Mouse (Mus musculus) gastrocnemius, postnatal 36 days (tissue): Measurements from ENCODE around the gene Cmtm3. TPM values are rescaled to one million over a fixed set of nuclear protein-coding genes. Genes with fewer than 3 reads are reported as not detected.
A peak's percentile ranks its signal among the peaks of the same experiment; 100 is the strongest.
"Not testable (repeated sequence)": the region's sequence is repeated elsewhere in the genome, so short reads cannot be mapped to it uniquely, and the experiment has no call there.

Experiments used
- DNase-seq, 2 experiments: peaks; one replicate each; pipeline ENCODE4 v3.0.0; 2022
- intact Hi-C: fragments of 180-260 bp; cut with DNase I; formaldehyde crosslinking; loops from one replicate; pipeline ENCODE4 v1.15.1; 2025
- long read RNA-seq, 2 experiments: library from polyadenylated mRNA; stranded (forward); transcript quantifications; one replicate each; pipeline ENCODE4 v2.0.0; 2021
- total RNA-seq, 2 experiments: library from RNA; stranded (reverse); gene quantifications; 2 replicates each; pipeline ENCODE4 v1.2.3; 2021

Gene Cmtm3
- total RNA-seq = 1 to 10 TPM; 5.1 to 5.7 TPM
- long read RNA-seq, experiment 1, partial matches to known transcripts = 0 of 2 reads
- long read RNA-seq, experiment 1, other reads (novel, unspliced or antisense) = 1 of 2 reads
- long read RNA-seq, experiment 2, partial matches to known transcripts = 0 of 5 reads
- long read RNA-seq, experiment 2, other reads (novel, unspliced or antisense) = 4 of 5 reads

- peak in 1 of 2 experiments; percentile 45 for DNase-seq
- intact Hi-C loops = no loop called here
These were observed at the start of gene Cmtm3 for GRCm38 (mm10) chr8:104339229-104339982. Gene Cmtm3, plus strand, starts transcription at chr8:104339410.

DNA sequence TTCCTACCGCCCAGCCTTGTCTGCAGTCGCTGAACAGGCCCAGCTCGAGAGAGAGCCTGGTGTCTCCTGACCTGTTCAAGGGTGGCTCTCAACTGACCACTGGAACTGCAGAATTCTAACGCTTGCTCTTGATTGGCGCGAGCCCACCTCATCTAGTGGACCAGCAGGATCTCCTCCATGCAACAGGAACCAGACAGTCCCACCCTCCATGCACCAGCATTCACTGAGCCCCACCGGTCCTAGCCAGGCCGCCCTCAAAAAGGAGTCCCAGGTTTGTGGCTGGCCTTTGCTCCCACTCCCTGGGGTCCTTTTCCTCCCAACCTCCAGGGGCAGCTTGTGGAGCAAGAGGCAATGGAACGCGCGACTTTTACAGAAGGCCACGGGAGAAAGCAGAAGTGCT is 46.1 kb upstream of the Cmtm3 start, which contains the start of gene Cmtm2a:
TSS of gene Cmtm2a (minus strand) at position 101 of the 400 bp plus-strand sequence.
- DNase-seq, intact Hi-C loops: not testable (repeated sequence)

- DNase-seq = no peak
- intact Hi-C loops = no loop called here
These were observed 44.8 kb upstream of the Cmtm3 start for GRCm38 (mm10) chr8:104294396-104294795.

DNA sequence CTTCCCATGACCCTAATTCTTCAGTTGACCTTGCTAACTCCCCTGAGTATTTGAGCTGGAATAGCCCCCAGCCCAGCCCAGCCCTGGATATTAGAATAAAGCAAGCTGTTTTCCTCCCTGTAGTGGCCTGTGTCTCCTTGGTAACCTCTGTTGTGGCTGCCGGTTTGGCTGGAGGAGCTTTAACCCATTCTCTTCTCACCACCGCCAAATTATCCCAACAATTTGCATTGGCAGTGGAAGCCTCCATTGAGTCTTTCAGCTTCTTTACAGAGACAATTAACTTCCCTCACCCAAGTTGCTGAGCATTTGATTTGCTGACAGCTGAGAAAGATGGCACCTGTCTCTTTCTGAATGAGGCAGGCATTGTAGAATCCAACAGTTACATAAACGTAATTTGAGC is 37.6 kb upstream of the Cmtm3 start:
- intact Hi-C loops, DNase-seq: not testable (repeated sequence)

- intact Hi-C loops = not testable (repeated sequence)
These were observed 36.7 kb upstream of the Cmtm3 start for GRCm38 (mm10) chr8:104302536-104302935.

DNA sequence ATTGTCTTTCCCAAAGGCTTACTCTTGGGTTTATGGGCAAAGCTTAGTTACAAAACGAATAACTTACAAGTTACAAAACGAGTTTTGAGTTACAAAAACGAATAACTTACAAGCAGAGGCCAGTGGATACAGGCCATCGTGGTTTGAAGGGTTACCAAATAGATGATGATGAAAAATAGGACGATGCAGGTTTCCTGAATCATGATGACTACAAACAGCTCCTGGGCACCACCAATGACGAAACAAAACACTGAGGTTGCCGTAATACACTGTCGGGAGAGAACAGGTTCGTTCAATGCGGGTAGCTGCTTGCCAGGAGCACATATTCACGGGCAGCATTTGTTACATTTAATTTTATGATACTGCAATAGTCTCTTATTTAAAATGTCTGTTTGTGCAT is 34.2 kb upstream of the Cmtm3 start:
- DNase-seq = no peak
- intact Hi-C loops = no loop called here

More at GRCm38 (mm10) chr8:104302536-104302935, 36.7 kb upstream of the Cmtm3 start:
- not testable (repeated sequence) for DNase-seq

DNA sequence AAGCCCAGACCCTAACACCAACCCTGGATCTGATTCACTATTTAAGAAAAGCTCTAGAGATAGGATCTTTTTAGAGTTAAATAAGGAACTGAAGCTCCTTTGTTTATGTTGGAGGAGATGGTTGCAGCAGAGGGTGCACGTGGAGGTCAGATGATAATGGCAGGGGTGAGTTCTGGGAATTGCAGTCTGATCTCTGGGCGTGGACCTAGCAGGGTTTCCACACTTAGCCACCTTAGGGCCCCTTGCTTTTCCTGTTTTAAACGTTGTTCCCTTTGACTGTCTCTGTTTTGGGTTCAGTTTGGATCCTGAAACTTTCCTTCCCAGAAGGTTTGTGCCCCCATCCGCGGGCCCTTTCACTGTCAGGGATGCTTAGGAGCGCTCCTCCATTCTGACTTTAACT is 30.9 kb upstream of the Cmtm3 start:
- DNase-seq, intact Hi-C loops: not testable (repeated sequence)

- DNase-seq = peak; percentile 61 to 68
- intact Hi-C loops = not testable (repeated sequence)
These were observed 29.6 kb upstream of the Cmtm3 start, which contains the start of the genes Gm45711 and Cmtm1 for GRCm38 (mm10) chr8:104309441-104310155. Gene Gm45711, minus strand, starts transcription at chr8:104310081. Gene Cmtm1, minus strand, starts transcription at chr8:104310145.

DNA sequence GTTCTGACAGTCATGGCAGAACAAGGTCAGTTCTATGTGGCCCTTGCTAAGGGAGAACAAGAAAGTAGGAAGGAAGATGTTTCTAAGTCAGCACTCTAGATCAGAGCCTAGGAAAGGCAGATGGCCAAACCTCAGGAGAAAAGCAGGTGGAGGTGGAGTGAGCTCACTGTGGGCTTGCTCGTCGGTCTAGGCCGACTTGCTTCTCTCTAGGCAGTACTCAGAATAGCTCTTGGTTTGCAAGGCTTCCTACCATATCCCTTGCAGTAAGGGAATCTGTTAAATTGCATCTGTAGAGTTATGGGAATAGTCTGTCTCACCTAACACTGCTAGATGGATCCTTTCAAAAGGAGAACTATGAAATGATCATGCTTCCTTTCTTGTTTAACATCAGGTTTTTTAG is 27.2 kb upstream of the Cmtm3 start:
- intact Hi-C loops, DNase-seq: not testable (repeated sequence)

DNA sequence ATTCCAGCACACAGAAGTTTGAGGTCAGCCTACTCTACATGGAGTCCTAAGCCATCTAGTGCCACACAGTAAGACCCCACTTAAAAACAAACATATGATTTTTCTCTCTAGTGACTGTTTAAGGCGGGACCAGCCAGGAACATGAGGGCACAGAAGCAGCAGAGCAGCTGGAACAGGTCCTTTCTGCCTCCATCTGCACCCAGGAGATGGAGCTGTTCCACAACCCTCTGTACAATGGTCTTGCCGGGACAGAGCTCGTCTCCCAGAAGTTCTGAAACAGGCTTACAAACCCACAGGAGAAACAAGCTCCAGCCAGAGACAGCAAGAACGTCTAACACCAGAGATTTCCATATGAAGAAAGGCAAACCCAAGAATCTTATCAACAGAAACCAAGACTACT is 25.9 kb upstream of the Cmtm3 start:
- intact Hi-C loops = no loop called here
- no peak for DNase-seq

DNA sequence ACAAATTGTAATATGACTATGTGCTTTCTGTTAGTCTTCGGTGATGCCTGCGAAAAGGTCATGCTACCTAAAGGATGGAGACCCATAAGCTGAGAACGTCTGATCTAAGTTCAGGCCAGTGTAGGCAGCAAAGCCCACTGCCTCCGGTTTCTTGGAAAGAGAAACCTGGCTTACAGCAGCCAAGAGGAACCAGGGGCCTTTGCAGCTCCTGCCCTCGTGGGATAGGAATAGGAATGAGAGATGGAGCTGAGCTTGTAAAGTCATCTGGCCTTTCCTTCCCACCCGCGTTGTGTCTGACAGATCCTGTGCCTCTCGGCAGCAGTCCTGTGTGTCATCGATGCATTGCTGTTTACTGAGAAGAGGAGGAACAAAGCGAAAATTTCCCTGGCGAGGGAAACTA is 17.9 kb upstream of the Cmtm3 start, which contains the start of gene Gm11020:
TSS of gene Gm11020 (plus strand) at position 301 of the 400 bp plus-strand sequence.
- intact Hi-C loops = not testable (repeated sequence)

DNA sequence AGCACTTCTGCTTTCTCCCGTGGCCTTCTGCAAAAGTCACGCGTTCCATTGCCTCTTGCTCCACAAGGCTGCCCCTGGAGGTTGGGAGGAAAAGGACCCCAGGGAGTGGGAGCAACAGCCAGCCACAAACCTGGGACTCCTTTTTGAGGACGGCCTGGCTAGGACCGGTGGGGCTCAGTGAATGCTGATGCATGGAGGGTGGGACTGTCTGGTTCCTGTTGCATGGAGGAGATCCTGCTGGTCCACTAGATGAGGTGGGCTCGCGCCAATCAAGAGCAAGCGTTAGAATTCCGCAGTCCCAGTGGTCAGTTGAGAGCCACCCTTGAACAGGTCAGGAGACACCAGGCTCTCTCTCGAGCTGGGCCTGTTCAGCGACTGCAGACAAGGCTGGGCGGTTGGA is 17.3 kb upstream of the Cmtm3 start, which contains the start of gene Cmtm2b:
TSS of gene Cmtm2b (plus strand) at position 301 of the 400 bp plus-strand sequence.
- DNase-seq, intact Hi-C loops: not testable (repeated sequence)

More for the DNA sequence above, 17.9 kb upstream of the Cmtm3 start, which contains the start of gene Gm11020:
- not testable (repeated sequence) for DNase-seq

- intact Hi-C loops = no loop called here
- DNase-seq = no peak
These were observed 6.3 kb upstream of the Cmtm3 start for GRCm38 (mm10) chr8:104332665-104333631.

DNA sequence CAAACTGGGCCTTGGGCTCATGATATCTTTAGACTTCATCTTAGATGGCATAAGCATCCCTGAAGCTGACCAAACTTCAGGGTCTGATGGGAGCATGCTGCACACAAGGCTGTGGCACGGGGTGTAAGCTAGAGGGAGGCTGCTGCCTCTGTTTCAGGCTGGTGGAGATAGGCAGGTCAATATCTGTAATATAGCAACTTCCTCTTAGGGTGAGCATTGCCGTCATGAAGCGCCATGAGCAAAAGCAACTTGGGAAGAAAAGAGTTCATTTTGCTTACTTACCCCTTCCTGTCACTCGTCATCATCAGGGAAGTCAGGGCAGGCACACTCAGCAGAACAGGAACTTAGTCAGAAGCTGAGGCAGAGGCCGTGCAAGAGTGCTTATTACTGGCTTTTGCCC is 5.4 kb upstream of the Cmtm3 start:
- DNase-seq = no peak
- intact Hi-C loops = no loop called here

DNA sequence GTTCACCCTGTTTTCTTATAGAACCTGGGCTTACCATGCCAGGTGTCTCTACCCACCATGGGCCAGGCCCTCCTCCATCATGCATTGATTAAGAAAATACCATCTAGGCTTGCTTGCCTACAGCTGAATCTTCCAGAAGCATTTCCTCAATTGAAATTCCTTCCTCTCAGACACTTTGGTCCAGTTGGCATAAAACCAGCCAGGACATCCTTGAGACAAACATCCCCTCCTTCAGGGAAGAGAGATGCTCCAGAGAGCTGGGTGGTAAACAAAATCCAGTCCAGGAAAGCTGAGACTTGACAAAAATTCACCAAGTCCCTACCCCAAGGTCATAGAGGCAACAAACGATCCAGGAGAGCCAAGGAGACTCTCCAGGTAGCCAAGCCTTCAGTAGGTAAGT is 5.0 kb upstream of the Cmtm3 start:
- no peak for DNase-seq
- intact Hi-C loops = no loop called here

- intact Hi-C loops = no loop called here
- no peak for DNase-seq
These were observed 2.4 kb upstream of the Cmtm3 start for GRCm38 (mm10) chr8:104336806-104337205.

DNA sequence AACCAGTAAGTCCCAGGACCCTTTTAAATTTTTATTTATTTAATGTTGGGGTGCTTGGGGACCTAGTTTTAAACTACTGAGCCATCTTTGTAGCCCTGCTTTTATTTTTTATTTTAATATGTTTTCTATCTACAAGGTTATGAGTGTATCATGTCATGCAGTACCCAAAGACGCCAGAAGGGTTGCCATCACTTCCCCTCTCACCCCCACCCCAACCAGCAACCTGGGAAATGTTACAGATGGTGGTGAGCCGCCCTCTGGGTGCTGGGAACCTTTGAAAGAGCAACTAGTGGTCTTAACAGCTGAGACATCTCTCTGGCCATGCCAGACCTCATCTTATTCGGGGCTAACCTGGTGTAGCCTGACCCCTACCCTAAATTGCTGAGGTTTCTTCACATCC is 1.3 kb upstream of the Cmtm3 start:
- intact Hi-C loops = no loop called here
- no peak for DNase-seq

DNA sequence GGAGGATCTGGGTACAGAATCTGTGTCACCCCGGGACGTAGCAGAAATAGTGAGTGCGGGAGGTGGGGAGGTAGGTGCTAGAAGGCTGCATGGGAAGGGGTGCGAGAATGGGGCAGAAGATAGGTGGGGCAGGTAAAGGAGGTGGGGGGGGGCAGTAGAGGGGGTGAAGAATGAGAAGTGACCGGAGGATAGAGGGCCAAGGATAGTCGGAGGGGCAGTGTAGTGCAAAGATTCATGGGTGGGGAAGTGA is 698 bp downstream of the Cmtm3 start:
- no peak for DNase-seq
- intact Hi-C loops = loop anchor here (1.0 to 5.0 kb wide), 2 partner anchors 62 to 90 kb away; partner anchors contain the start of gene Cklf

DNA sequence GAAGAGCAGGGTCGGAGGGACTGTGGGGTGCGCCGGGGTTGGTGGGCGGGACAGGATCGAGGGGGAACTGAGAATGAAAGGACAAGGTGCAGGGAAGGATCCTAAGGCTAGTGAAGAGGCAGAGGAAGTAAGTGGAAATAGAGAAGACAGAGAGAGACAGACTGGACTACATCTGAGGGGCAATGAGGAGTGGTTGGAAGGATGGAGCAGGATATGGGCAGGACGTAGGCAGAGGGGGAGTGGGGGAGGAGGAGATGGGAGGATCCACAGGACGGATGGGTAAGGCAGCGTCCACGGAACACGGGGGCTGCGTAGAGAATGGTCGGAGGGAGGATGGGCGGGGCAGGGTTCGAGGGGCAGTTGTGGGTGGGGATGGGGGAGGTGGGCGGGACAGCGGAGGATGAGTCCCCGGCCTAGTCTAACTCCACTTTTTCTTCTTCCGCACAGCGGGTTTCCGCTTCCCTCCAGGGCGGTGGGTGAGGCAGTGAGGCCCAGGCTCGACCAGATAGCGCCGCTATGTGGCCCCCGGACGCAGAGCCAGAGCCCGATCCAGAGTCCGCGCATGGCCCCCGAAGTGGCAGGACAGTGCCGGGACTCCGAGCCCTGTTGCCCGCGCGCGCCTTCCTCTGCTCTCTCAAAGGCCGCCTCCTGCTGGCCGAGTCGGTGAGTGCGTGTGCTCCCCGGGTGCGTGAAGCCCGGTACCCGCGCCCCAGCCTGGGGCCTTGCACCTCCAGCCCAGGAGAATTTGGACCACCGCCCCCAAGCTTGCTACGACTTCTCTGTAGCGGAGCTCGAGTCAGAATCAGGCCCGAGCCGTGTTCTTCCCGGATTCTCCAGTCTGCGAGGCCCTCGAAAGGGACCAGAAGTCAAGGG is 1.3 kb downstream of the Cmtm3 start:
- DNase-seq = peak; percentile 72 to 75
- intact Hi-C loops = loop anchor here (1.0 to 5.0 kb wide), 2 partner anchors 62 to 90 kb away; partner anchors contain the start of gene Cklf
